Mouse (Mus musculus) testis, postnatal 14 days (tissue): ENCODE measurements around the gene Pidd1.

Source experiments
- DNase-seq: peaks from one replicate; pipeline ENCODE4 v3.0.0; 2021; ENCODE audit warnings: low spot score

Pidd1 gene

DNA sequence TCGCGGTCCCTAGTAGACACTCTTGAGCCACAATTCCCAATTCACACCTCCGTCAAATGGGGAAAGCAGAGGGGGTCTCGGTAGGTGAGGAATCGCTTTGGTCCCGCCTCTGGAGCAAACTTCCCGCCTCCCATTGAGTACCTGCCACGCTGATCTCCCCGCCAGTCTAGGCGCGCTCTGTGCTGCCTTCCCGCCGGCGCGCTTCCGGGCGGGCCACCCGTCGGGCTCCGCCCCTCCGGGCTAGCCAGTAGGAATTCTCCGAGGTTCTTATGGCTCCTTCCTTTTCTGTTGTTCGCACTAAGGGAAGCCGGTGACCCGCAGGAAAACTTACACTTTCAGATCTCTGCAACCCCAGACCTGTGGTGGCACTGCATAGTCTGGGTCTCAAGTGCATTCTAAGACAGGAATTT lies at the start of gene Pidd1:
Gene Pidd1 (minus strand): TSS at position 198 of the 410 bp plus-strand sequence.
- DNase-seq = no peak

DNA sequence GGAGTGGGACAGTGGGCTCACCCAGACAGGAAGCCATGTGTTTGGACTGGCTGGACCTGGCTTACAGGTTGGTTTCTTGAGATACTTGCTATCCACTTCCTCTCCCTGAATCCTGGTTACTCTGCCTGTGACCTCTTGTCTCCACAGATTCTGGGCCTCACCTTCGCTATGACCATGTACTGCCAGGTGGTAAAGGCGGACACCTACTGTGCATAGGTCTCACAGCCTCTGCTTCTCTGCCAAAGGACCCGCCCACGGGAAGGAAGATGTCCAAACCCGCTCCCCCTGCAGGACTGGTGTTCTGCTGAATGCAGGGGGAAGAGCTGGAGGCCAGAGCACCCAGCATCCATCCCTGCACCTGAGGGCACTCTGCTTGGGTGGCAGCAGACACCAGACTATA lies 48.9 kb upstream of the Pidd1 start:
- DNase-seq = no peak

DNA sequence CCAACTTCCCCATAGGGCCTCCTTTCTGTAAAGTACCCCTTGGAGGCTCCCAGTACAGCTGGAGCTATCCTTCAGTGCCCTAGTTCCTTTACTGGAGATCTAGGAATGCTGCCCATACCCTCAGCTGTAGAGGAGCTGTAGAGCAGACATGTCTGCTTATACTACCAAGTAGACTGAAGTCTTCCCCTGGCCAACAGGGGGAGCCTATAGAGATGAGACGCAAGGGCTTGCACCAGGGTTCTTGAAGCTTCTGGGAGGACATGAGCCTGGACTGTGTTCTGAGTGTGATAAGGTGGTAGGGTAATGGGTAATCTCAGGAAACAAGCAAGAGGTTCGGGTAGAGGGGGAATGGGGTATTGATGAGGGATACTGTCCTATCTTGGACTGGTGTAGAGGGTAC lies 47.3 kb upstream of the Pidd1 start:
- DNase-seq = no peak

DNA sequence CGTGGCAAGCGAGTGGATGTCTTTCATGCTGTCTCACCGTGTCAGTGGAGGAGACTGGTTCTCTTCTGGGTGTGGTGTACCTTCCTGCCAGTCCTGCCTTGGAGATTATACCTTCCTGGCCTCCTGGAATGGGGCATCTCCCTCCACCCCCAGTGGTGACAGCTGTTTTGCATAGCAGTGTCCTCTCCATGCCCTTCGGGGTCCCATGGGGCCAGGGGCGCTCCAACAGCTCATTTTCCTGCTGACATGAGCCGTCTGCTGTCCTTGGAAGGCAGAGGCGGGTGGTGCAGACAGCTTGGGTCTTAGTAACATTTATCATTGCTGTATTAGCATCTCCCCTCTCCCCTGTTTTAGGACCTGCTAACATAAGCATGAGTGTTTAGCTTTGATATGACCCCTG lies 43.3 kb upstream of the Pidd1 start:
- no peak for DNase-seq

DNA sequence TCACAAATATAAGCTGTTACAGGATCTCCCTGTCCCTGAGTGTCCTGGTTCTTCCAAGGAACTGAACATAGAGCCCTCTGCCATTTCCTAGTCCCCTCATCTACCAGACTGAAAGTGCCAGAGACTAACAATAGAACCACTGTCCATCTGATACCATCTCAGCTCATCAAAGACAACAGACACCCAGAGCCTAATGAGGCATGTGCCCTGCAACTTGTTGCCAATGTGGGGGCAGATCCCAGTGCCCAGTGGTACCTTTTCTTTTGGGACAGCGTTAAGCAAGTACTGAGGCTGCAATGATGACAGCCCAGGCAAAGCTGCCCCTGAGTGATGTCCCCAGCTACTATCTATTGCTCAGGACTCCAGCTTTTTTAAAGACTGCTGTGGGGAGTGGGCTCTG lies 42.4 kb upstream of the Pidd1 start:
- no peak for DNase-seq

DNA sequence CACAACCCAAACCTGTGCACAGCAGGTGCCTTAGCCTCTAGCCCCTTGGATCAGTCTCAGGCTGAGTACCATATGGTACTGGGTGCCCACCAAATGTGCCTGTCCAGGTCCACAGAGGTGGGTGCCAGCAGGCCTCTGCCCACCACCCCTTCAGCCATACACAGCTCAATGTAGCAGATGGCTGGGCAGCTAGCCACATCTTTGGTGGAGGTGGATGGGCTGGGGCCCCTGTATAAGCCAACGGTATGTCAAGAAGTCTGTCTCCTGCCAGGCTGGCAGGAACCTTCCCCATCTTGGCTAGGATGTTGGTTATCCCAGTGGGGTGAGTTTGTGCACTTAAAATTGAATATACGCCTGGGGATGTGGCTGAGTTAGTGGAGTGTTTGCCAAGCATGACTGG lies 41.8 kb upstream of the Pidd1 start:
- DNase-seq = no peak

DNA sequence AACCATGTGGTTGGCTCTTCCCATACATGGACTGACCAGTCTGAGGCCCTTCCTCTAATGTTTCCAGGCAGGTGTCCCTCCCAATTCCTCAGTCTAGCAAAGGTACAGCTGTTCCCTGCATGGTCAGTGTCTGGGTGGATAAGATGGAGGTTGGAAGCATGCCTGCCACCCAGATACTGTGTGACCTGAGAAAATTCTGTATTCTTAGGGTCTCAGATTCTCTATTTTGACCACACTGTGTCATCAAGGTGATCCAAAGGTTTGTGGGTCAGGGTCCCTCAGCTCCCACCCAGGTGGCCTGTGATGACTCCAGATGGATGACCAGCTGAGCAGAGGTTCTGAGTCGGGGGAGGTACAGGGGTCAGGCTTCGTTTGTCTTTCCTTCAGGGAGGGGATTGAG lies 41.4 kb upstream of the Pidd1 start:
- DNase-seq = no peak

DNA sequence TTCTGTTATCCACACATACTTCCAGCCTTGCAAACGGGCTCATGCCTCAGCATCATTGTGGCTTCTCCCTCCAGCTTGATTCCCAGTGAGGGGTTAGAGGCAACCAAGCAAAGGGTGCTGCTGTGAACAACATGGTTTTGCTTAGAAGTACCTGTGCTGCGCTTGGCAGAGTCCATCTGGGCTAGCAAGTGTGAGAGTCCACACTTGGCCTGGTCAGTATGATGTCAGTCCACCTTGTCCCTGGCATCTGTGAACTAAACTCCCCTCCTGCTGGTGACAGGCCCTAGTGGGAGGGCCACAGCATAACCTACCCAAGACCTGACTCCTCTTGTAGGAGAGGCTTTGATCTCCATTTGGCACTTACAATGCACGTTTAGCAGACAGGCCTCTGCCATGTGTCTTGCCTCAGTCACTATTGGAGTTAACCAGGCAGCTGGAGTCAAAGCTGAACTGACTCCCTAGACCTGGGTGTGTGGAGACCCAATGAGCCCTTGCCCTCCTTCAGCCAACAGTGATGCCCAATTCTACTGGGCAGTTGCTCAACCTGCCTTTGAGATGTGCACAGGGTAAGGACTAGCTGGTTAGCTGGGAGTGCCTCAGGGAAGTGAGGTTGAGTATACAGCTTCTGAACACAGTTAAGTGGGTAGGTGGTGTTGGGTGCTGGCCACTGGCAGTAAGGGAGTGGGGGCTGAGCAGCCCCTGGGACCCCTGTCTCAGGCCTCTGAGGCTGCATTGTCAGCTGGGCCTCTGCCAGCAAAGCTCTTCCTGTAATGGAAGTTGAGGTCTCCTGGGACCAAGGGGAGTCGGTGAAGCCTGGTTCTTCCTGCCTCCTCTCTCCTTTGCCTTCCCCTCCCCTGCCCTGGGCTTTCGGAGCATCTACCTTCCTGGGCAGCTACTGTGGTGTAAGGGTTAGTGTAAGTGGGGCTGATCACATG lies 40.6 kb upstream of the Pidd1 start:
- DNase-seq = no peak

DNA sequence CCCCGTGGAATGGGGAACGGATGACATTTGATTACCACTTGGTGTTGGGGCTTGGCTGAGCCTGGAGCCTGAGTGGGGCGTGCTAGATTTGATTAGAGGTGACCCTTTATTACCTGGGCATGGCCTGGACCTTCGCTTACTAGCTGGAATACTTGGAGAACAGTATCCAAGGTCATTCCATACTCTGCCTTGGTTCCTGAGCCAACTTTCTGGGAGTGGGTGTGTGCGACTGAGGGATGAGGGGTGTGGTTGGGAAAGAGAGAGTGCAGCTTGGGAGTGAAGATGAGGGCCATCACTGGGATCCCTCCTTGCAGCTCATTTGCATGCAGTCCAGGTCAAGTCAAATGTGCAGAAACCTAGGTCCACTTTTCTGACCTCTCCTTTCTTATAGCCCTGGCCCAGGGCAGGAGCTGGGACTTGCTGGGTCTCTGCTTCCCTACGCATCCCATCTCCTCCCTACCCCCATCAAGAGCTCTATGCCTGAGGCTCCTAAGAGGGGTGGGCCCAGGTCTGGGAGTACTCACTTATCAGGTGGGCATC lies 39.4 kb upstream of the Pidd1 start:
- no peak for DNase-seq

DNA sequence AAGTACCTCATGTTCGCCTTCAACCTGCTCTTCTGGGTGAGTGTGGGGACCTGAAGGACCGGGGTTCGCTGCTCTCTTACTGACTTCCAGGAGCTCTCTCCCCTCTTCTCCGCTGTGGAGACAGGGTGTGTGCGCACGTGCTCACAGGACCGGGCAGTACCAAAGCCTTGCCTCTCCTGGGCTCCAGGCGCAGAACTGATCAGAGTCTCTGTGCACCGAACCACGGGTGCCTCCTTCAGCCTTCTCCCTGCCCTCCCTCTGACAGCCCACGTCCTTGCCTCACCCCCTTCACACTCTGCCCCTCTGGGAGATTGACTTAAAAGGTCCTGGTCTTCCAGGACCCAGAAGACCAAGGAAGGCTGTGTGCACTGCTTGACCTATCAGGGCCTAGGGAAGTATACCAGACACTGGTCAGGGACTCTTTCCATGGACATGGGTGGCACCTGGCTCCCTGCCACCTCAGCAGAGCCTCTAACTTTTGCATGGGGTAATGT lies 38.8 kb upstream of the Pidd1 start:
- DNase-seq = no peak

DNA sequence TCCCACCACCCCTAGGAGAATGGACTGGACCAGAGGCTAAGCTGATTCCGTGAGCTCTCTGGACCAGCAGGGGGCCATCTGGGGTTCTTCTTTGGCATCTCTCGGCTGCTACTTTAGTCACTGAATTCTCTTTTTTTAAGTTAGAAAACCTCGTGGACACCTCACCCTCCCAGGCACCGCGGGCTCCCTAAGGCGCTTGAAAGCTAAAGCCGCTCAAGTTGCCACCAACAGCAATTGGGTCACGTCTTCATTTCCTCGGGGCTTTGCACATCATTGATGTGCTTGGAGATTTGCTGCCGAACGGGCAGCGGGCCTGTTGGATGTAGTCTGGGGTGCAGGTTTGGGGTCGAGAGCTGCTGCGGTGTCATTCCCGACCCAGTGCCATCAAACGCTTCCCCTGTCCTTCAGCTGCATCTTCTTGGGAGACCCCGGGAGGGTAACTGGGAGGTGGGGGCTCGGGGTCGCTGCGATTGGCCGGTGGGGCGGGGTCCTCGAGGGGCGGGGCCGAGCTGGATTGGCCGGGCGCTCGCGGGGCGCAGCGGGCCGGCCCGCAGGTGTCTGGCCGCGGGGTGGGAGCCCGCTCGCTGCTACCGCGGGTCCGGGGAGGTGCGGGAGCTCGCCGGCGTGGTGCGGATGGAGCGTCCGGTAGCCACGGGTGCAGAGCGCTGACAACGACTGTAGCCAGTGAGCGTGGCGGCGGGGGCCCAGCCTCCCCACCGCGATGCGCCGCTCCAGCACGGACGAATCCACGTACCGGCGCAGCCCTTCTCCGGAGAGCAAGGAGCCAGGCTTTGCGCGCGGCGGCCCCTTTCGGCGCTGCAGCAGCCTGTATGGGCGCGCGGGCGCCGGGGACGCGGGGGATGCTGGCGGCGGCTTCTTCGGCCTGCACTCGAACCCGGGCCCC lies 37.9 kb upstream of the Pidd1 start:
- no peak for DNase-seq

DNA sequence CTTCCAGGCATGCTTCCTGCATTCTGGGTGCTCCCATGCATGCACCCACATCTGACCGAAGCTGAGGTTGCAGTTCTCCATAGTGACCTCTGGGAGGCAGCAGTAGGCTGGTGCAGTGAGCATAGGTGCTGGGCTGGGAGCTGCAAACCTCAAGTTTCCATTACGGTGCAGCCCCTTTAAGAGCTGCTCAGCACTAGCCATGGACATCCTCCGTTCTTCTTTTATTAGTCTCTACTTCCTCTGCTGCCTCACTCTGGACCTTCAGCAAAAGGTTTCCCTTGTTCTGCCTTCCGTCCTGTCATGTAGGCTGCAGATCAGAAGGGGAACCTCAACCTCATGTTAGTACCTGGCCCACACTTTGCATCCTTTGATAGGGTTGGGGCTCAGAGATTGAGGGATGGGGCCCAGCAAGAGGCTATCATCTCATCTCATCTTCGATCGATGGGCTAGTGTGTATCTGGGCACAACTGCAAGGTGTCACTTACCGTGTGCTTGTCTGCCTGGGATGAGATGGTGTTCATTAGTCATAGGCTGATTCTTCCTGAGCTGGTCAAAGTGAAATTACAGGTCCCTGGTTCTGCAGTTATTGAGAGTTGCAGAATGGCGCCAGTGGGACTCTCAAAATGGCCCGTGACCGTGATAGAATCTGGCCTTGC lies 37.1 kb upstream of the Pidd1 start:
- no peak for DNase-seq

DNA sequence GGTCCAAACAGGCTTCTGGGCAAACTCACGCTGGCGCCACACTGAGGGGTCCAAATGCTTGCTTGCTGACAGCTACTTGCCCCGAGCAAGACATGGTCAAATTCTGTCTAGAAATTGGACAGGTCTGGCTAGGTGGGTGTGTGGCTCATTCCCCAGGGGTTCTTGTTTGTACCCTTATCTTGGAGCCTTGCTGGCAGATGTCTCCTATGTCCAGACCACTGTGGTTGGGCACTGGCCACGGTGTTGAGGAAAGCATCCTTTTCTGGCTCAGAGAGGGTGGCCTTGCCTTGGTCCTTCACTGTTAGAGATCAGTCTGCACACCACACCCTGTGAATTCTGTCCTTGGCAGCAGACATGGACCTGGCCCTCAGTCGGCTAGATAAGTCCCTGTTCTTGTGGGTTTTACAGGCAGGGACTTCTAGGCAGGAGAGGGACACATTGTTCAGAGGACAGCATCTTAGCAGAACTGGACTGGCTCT lies 34.5 kb upstream of the Pidd1 start:
- no peak for DNase-seq

DNA sequence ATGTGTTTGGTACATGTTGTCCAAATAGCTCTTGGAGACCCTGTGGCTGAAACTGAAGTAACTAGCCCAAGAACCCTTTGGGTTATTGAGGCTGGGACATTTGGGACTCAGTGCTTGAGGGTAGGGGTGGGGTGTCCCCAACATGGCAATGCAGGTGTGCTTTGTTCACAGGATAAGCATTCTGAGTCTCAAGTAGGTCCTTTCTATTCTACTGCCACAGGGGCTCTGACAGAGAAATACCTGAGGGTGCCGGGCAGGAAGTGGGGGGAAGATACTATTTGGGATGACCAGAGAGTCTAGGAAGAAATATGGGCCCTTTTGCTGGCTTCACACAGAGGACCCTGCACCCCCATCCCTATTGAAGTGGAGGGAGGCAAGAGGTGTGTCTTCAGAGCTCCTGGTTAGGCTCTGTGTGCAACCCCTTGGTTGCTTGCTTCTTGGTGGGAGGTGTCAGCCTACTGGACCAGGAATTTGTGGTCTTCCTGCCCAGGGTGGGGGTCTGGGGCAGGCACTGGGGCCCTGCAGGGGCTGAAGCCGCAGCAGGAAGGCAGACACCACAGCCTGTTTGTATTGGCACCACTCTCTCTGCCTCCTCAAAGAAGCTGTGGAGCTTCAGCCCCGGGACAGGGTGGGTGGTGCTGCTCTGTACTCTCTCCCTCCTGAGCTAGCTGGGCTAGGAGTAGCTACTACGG lies 33.9 kb upstream of the Pidd1 start:
- no peak for DNase-seq

DNA sequence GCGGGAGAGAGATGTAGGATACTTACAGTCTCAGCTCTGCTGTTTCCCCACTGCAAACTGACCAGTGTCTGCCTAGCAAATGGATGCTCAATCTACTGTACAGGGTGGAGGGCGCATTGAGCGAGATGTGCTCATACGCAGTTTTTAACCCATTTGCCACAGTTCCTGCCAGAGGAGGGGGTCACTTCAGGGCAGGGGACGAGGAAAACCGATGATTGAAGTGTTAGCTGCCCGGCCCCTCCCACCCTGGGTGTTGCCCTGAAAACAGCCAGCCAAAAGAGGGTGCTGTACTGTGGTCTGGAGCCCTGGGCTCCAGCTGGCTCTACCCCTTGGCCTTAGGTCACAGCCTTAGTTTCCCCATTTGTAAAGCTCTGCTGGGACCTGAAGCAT lies 33.2 kb upstream of the Pidd1 start:
- DNase-seq = no peak

DNA sequence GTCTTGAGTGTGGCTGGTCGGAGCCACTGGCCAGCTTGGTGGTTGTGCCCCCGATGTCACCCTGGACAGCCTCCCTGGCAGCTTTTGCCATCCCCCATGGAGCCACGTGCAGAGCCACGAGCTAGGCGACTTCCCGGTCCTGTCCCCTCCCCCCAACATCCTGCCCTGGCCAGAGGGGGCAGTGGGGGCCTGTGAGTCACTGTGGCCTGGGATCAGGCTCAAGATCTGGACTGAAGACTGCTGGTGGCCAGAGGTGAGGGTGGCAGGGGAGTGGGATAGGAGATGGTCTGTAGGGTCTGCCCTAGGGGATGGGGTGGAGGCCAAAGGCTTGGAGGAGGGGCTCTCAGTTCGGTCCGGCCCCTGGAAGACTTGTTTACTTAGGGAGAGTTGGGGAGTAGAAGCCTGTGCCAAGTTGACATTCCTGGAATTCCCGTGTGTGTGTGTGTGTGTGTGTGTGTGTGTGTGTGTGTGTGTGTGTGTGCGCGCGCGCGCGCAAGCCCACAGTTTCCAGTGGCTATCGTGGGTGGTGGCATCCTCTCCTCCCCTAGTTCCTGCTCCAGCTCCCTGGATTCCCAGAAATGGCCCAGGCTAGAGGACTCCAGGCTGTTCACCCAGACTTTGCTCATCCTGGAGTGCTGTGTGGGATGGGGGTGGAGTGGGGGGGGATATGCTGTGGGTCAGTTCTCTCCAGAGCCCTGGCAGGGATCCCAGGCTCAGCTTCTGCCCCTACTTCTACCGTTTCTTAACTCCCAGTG lies 32.6 kb upstream of the Pidd1 start:
- no peak for DNase-seq

DNA sequence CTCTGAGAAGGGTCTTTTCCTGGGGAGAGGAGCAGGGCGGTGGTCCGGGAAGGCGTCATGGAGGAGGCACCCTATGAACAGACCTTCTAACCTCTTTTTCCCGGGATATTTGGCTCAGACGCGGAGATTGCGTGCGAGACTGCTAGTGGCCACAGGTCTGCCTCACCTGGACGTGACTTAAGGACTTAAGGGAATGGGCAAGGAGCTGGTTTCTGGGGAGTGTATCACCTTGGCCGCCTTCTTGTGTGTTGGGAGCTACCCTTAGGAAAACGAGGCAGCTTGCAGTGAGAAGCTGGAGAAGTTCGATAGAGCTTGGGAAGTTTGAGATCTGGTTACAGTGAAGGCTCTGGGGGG lies 32.0 kb upstream of the Pidd1 start:
- DNase-seq = no peak

DNA sequence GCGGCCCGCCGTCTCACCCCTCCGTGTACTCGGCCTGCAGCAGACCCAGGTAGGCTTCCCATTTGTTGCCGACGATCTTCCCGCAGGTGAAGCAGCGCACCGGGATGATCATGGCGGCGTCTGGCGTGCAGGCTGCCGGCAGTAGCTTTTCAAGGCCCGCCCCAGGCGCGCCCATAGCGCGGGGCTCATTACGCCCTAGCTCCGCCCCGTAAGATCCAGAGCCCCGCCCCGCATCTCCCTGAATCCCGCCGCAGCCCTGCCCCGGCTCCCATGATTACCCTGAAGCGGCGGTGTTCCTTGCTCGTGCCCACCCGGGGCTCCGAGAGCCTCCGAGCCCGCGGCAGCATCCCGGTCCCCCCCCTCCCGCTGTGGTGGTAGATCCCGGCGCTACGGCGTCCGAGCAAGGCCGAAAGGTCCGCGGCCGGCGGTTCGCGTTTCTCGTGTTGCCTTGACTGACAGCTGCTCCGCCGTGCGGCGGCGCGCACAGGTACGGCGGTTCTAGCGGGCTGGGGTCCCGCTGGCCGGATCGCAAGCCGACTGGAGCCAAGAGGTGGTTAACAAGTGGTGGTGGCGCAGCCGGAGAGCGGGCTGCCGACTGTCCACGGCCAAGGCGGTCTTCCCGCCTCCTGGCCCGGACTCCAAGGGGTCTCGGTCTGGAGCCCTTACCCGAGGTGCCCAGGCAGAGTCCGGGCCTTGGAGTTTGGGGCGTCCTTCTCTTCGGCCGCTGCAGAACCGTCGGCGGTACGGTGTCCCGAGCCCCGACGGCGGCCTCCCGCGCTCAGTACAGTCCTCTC lies 31.4 kb upstream of the Pidd1 start, which contains the start of the genes Polr2l and Tspan4:
Gene Polr2l (minus strand): TSS at position 122 of the 794 bp plus-strand sequence.
Gene Tspan4 (plus strand): TSS at position 230 of the 794 bp plus-strand sequence.
- DNase-seq = peak; percentile 89

DNA sequence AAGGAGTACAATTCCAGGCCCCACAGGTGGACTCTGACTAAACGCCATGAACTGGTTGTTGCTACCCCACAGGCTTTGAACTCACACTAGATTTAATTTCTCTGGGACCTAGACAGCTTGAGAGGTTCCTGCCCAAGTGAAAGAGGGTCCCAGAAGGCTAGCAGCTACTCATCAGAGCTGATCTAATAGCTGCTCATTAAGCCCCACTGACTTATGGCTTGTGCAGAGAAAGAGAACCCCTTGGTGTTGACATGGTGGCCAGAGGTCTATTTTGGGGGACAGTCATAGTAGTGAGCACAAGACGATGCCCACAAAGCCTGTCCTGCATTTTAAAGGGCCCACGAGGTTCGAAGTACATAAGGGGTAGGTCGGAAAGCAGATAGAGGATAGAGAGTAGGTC lies 30.3 kb upstream of the Pidd1 start:
- no peak for DNase-seq

DNA sequence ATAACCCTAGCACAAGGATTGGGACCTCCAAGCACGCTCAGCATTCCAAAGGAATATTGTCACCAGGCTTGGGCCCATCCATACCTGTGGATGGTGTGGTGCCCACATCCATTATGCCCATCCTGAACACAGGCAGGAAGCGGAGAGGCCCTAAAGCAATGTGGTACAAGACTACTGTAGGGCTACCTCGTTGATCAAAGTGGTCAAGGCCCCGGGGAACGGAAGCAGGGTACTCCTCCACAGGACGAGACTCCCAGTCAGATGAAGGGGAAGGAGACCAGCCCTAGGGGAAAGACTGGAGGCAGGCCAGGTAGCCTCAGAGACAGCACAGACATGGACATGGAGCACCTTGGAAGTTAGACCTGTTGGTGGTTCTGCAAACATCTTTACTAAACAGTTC lies 28.9 kb upstream of the Pidd1 start:
- DNase-seq = no peak
